Mouse (Mus musculus) yolk sac, embryonic 10.5 days (tissue): Measurements from ENCODE around the gene Slc22a3.
A peak's percentile ranks its signal among the peaks of the same experiment; 100 is the strongest.

ENCODE experiments used
- DNase-seq: peaks from one replicate; pipeline ENCODE4 v3.0.0-alpha.2; 2017; ENCODE audit warnings: low spot score

The Slc22a3 gene

GRCm38 (mm10) chr17:12507654-12508204 is at the start of gene Slc22a3:
TSS of gene Slc22a3 (minus strand) at chr17:12507704.
- DNase-seq = peak; percentile 64

DNA sequence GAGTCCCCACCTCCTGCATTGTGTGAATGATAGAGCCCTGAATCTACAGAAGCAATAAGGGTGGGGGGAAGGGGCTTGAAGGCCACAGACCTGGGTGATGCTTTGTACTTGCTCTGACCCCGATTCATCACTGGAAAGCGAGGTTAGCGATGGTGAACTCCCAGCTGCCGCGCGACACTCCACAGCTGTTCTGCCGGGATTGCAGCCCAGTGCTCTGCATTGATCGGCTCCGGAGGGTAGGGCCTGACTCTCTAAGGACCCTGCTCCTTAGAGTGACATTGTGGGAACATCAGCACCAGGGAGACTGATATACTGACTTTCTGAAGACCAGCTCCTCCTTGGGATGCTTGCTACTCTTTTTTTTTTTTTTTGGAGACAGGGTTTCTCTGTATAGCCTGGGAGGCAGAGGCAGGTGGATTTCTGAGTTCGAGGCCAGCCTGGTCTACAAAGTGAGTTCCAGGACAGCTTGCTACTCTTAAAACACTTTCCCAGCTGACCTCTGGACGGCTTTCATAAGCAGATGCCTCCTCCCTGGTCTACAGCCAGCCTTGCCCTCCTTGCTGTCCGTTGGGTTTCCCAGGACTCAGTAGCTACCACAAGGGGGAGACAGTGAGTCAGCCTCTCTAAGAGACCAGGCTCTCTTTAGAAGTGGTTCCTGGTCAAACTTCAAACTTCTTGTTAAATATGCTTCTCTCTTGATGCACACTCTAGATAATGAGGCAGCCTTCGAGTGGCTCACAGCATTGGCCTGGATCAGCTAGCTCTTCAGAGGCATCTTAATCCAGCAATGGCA is 27.0 kb upstream of the Slc22a3 start:
- peak; percentile 59 for DNase-seq

- DNase-seq = peak; percentile 42
Observed at GRCm38 (mm10) chr17:12532115-12532514, 24.6 kb upstream of the Slc22a3 start.

DNA sequence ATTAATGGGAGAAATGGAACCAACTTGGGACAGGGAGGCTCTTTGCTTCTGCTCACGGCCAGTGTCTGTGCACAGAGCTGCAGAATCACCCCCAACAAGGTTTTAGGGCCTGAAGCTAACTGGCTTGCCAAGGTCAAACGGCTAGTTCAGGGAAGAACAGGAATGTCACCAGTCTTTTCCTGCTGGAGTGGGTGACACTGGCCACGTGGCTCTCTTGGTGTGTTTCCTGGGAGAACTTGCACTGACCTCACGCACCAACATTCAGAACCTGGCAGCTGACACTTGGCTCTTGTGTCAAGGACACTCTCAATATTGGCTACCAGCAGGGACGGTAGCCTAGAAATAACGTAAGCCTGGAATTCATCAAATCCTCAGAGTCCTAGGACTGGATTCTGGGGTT is 22.6 kb upstream of the Slc22a3 start:
- no peak for DNase-seq

- DNase-seq = peak; percentile 31
Observed at GRCm38 (mm10) chr17:12529384-12529985, 22.0 kb upstream of the Slc22a3 start.

DNA sequence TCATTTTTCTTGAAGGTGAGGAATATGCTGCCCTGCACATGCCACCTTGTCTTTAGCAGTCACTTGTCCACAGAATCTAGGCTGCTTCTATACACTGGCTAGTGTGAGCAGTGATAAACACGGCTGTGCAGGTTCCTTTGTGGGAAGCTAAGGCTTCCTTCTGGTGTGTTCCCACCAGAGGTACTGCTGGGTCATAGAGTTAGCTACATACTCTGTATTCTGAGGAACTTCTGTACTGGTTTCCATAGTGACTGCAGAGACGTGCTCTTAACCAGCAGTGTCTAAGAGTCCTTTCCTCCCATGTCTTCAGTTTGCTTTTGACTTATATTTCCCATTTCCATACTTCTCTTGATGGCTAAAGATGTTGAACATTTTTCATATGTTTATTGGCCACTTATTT is 11.6 kb upstream of the Slc22a3 start:
- DNase-seq = no peak

- no peak for DNase-seq
Observed at GRCm38 (mm10) chr17:12518194-12518593, 10.7 kb upstream of the Slc22a3 start.

DNA sequence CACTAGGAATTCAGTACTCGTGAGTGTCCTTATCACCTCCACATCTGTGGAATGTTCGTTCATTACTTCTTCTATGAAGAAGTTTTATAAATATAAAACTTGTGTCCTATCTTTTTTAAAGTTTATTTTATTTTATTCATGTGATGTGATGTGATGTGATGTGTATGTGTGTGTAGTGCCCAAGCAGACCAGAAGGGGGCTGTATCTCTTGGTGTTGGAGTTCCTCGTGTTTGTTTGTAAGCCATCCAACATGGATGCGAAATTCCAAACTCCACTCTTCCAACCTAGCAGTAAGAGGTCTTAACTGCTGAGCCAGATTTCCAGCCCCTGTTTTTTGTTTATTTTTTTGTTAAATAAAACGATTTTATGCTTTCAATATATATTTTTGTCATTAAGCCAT is 6.5 kb upstream of the Slc22a3 start:
- DNase-seq = no peak

- no peak for DNase-seq
Observed at GRCm38 (mm10) chr17:12513107-12513923, 5.8 kb upstream of the Slc22a3 start.

DNA sequence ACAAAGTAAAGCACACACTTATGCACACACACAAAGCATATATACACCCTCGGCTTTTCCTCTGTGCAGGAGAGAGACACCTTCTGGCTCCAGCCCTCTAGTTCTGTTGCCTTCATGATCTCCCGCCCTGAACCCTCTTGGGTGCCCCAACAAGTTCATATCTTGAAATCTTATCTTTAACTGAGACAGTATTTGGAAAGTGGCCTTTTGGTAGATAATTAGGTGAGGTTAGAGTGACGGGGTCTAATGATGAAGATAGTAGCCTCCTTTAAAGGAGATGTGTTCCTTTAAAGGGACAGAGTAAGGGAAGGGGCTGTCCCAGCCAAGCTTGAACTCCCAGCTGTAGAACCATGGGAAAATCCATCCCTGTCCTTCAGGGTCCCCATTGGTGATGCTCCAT is 3.7 kb upstream of the Slc22a3 start:
- no peak for DNase-seq

DNA sequence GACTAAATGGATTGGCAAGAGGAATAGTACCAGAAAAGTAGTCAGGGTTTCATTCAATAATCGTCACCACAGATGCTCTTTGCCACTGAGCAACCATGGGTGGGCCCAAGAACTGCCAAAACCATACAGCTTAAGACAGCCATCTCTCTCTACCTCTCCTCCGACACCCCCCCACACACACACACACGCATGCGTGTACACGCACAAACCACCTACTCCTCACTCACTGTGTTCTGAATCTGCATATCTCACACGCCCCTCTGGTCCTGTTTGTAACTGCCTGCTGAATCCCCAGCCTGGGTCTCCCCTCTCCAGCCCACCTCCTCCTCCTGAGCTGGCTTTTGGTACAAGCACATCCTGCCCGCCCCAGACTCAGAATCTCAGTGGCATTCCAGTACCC is 872 bp upstream of the Slc22a3 start:
- DNase-seq = no peak

GRCm38 (mm10) chr17:12506903-12507563 is 471 bp downstream of the Slc22a3 start:
- no peak for DNase-seq

- DNase-seq = no peak
Observed at GRCm38 (mm10) chr17:12505708-12506107, 1.8 kb downstream of the Slc22a3 start.

- no peak for DNase-seq
Observed at GRCm38 (mm10) chr17:12499426-12499825, 8.1 kb downstream of the Slc22a3 start.

DNA sequence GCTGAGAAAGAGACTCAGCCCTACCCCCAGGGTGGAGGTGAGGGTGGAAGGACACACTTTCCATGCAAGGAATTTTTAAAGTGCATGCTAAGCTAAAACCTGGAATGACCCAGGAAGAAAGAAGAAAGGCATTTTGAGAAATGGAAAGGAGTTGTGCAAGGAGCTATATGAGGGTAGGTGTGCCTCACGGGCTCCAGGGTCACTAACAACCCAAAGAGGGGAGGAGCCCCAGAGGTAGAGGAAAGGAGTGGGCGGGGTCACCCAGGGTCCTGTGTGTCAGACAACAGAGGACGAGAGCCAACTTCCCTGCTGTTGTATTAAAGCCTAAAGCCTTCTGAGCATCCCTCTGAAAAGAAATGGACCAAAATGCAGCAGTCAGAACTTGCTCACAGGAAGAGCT is 11.9 kb downstream of the Slc22a3 start:
- no peak for DNase-seq

DNA sequence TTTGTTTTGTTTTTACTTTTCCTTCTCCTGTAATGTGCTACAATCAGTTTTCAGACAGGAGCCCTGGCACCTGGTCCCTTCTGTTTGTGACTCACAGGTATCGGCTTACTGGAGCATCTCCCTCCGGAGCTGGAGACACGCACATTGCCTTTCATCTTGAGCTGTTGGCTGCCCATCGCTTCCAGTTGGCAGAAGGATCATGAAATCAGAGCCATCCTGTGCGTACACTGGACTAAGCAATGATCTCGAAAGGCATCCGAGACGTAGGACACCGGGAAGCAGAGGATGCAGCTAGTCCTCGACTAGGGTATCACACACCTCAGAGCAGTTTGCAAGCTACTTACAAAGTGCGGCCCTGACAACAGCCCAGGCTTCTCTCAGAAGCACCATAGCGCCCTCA is 15.9 kb downstream of the Slc22a3 start:
- no peak for DNase-seq

DNA sequence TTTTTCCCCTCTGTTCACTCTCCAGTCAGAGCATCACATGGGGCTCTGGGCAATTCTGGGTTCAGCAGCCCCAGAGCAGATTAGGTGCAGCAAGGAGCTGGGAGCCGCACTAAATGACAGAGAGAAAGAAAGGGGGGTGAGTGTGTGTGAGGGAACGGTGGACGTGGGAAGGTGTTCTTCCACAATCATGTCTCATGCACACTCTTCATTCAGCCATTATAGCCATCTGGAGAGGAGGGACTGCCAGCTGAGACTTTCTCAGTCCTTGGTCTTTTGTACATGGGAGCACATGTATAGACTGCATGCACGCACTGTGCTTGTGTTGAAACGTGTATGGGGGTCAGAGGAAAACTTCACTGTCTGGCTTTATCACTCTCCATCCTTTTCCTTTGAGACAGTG is 17.6 kb downstream of the Slc22a3 start:
- DNase-seq = no peak

DNA sequence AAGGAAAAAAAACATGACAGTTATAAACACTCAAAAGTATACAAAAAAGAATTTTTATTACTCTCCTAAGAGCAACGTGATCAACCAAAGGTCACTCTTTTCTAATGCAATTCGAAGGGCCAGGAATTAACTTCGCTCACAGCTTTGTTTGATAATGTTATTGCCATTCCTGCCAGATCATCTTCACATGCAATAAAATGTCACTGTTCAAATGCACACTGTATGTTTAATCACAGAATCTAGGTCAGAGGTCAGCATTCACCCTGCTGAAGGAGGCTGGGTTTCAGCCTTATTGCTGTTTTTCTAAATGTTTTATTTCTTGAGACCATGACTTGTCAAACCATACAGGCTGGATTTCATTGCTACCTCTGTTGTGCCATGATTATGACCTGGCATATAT is 21.8 kb downstream of the Slc22a3 start:
- no peak for DNase-seq

- no peak for DNase-seq
Observed at GRCm38 (mm10) chr17:12479416-12479815, 28.1 kb downstream of the Slc22a3 start.

GRCm38 (mm10) chr17:12474509-12475083 is 32.9 kb downstream of the Slc22a3 start:
- no peak for DNase-seq

GRCm38 (mm10) chr17:12472547-12472946 is 35.0 kb downstream of the Slc22a3 start:
- no peak for DNase-seq

- DNase-seq = no peak
Observed at GRCm38 (mm10) chr17:12468745-12469144, 38.8 kb downstream of the Slc22a3 start.
